Mouse (Mus musculus): ENCODE data around the gene Plekhm2.

Plekhm2 gene

DNA sequence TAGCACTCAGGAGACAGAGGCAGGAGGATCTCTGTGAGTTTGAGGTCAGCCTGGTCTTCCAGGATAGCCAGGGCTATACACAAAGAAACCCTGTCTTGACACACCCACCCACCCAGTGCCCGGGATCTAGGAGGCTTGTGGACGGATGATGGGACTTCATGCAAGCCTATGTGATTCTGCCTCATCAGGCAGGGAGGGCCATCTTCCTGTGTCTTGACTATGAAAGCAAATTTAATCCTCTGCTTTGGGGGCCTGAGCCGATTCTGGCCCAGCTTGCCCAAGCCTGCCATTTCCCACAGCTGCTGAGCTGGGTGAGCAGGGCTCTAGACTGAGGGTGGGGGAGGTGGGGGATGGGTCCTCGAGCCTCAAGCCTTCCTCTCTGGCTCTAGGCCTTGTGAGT, 60.8 kb downstream of the Plekhm2 start:
- DNase-seq (ENCODE audit: low spot score), result no peak

DNA sequence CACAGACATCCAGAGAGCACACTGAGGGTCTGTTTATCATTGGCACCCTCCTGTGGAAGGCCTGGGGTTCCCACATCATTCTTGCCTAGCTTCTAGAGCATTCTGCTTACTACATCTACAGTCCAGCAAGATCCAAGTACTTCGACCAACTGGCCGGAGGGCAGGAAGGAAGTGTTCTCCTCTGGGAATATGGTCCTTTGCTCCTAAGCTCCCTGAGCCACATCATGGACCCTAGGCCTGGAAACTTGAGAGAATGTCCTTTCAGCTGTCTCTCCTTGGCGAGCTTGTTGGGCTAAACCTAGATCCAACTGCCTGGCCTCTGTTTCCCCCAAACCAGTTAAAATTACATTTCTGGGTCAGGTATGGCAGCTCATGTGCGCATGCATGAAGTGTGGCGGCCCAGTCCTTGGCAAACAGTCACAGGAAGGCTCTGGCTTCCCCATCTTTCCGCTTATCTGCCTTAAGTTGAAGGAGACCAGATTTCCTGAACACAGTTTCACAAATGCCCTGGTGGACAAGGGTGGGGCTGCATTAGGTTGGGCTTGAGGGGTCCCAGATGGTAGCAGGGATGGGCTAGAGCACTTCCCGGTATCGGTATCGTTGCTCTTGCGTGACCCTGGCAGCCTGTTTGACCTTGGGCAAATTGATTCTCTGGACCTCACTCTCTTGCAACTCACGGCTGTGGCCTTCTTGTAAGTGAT, 62.0 kb downstream of the Plekhm2 start:
- DNase-seq (ENCODE audit: low spot score), result no peak

DNA sequence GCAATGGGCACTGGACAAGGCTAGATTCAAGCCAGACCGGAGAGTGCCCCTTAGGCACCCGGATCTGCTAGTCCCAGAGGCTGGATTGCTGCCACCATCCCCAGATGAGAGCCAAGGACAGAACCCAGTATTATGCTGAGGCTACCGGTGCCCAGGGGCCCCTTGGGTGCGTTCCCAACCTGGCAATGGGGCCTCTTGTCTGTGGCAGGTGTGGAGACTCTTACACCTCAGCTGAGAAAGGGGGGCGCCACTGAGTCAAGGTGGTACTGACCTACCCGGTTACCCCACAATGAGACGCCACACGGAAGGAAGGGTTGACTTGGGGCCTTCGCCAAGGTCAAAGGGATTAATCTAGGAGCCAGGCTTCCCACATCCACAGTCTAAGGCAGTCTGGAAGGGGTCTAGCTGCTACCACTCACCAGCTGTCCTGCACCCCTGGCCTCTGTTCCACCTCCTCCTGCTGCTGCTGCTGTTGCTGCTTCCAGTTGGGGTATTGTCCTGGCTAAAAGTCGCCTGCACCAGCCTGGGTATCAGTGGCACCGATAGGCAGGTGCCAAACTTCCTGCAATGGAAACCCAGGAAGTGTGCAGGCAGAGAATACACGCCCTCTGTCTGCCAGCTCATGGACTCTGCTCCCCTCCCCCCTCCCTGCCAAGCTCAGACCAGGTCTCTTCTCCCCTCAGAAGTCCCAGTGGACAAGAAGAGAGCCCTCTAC, 63.4 kb downstream of the Plekhm2 start:
- peak; percentile 68 for DNase-seq (ENCODE audit: low spot score)

DNA sequence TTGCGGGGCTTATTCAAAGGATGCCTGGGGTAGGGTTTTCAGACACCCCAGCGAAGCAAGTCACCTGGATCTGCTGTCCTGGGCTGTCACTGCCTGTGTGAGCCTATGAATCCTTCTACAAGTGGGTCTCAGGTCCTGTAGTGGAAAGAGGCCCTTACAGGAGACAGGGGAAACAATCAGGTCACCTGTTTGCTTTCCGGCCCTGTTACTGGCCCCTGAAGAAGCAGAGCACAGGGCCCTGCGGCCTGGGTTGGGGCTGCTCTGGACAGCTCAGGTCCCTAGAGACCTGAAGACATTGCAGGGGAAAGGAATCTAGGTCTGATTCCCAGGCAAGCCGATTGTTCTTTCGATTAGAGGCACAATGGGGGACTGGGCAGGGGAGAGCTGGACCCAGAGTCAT, 64.3 kb downstream of the Plekhm2 start:
- DNase-seq (ENCODE audit: low spot score), result no peak

DNA sequence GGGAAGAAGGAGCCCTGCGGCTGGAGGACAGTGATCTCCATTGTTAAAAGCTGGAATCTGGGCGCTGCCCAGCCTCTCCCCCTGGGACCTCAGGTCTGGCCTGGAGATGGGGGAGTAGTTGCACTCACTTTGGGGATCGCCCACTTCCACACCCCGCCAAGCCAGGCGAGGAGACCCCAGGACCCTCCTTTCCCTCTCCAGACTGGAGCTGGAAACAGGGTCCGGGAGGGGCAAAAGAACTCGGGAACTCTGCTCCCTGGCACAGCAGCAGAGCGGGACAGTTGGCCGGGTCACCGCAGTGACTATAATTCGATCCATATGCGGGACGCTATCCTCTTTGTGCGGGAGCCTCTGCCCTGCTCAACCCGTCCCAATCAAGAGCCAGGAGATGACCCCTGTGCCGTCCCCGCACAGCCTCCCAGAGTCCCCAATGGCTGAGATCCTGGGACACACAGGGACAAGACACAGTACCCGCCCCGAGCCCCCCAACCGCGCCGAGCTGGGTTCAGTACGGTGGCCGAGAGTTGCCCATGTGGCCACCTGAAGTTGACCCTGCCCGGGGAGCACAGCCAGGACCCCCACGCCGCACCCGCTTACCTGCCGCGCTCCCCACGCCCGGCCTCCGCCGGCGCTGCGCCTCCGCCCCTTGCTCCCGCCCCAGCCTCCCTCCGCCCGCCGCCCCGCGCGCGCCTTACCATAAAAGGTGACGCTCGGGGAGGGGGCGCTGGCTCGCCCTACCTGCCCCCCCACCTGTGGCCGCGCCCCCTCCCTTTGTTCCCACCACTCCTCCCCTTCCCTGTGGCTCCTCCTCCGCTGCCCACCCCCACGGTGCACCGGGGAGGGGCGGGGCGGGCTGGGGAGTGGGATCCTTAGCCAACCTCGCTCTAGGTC, 65.2 kb downstream of the Plekhm2 start:
- DNase-seq (ENCODE audit: low spot score), result no peak

DNA sequence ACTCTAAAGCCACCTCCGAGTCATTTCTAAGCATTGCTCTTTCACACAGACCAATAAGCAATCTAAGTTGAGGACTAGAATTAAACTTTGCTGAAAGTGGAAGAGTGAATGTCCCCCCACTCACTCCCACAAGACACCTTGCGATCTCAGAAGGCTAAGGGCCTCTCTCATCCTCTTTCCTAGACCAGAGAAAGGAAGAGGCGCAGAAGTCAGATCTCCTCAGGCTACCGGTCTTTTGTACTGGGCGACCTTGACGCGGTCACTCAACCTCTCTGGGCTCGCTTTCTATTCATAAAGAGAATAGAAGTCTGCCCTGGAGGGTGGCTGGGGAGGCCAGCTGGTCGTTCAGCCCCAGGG, 65.8 kb downstream of the Plekhm2 start:
- no peak for DNase-seq (ENCODE audit: low spot score)

DNA sequence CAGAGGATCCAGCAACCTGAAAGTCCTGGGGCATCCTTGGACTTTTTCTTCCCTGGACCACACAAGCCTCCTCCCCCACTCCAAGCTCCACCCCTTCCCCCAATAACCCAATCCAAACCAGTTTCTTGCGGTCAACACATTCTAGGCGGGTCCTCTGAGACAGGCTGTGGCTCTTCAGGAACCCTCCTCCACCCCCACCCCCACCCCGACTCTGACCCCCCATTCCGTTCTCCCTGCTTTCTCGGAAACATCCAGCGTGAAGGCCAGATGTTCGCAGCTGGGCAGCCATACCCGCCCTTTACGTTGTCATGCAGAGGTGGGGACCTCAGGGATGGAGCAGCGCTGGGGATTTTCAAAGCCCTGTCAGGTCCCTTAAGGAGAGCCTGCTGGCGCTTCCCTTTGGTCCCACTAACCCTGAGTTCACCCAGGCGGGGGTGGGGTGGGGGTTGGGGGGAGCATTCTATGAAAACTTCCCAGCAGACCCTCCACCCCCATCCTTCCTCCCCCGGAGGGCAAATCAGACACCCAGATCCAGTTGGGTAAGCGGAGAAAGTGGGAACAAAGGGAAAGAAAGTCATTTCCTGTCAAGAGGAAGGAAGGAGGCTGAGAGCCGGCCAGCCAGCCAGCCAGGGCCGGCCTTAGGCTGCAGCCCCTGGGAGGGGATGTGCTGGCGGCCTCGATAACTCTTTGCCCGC, 66.4 kb downstream of the Plekhm2 start:
- DNase-seq (ENCODE audit: low spot score), result peak; percentile 72

DNA sequence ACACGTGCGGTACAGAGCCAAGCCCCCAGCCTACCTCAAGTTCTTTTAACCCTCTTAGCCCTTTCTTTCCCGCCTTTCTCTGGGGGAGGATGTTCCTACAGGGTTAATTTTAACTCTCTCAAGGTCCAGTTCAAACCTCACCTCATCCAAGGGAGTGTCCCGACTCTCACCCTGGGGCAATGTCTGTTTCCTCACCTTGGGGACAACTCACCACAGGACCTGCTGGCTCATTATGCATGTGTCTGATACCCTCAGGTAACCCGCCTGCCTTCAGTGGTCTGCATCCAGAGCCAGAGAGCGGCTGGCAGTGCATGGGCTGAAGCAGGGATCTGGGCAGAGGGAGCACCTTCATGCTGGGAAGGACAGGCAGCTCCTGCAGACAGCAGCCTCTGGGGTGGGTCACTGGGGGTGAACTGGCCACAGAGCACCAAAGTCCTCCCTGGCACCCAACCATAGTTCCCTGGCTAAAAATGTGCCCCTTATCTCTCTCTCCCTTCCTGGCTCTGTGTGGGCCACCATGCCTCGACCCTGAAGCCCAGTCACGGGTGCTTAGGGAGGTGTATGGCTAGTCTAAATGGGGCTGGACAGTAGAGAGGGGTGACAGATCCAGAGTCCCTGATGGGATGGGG, 67.9 kb downstream of the Plekhm2 start:
- no peak for DNase-seq (ENCODE audit: low spot score)

DNA sequence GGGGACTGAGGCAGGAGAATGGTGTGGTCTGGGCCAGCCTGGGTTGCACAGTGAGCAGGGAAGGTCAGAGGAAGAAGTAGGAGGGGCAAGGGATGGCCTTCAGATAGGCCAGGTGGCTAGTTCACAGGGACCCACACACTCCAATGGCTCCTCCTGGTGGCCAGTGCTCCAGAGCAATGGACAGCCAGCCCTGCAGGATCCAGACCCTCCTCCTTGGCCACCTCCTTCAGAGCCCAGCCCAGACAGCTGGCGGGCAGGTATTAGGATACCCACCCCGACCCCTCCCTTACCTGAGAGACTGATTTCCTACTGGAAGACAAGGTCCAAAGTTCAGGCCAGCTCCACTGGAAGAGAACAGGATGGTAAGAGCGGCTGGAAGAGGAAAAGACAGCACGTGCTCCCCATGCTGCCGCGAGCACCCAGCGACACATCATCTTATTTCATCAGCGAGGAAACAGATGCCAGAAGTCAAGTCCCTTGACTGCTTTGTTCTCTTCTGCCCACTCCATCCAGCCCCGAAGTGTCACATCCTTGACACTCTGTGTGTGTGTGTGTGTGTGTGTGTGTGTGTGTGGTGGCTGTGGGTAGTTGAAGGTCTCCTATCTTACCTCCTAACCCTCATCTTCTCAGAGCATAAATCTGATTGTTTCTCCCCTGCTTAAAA, 69.0 kb downstream of the Plekhm2 start:
- no peak for DNase-seq (ENCODE audit: low spot score)

DNA sequence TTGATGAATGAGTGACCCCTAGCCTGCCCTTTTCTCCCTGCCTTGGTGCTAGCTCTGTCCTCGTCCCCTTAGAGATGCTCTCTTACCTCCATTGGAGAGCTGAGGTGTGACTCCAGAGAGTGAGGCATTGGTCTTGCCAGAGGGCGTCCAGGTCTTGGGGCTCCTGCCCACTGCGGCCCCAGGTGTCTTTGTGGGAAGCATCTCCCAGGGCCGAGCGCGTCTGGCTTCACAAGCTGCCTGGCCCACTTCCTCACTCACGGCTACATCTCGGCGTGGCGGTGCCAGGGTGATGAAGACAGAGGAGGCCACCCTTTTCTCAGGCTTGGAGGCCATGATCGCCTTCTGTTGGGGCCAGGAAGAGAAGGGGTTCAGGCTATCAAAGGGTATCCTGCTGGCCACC, 69.6 kb downstream of the Plekhm2 start:
- no peak for DNase-seq (ENCODE audit: low spot score)

DNA sequence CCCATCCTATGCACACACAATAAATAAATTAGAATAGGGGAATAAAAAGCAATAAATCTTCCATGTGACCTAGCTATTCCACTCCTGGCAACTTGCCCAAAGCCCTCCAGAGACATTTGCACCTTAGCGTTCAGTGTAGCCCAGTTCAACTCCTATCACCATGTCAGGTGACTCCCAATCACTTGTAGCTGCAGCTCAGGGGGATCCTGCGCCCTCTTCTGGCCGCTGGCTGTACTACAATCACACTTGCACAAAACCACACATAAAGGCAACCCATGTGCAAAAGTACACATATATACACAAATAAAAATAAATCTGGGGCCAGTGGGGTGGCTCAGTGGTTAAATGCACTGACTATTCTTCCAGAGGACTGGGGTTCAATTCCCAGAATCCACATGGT, 73.2 kb downstream of the Plekhm2 start:
- DNase-seq (ENCODE audit: low spot score), result peak; percentile 75

DNA sequence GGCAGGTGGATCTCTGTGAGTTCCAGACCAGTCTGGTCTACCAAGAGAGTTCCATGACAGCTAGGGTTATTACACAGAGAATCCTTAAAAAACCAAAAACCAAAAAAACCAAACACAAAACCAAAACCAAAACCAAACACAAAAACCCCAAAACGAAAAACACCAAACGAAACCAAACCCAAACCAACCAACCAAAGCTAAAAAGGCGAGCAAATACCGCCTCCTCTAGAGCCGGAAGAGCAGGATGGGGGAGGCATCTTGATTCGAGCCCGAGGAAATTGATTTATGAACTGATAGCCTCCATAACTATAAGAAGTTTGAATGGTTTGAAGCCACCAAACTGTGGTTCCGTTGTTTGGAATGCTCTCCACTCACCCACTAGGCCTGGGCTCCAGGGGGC, 80.8 kb downstream of the Plekhm2 start:
- DNase-seq (ENCODE audit: low spot score), result no peak

DNA sequence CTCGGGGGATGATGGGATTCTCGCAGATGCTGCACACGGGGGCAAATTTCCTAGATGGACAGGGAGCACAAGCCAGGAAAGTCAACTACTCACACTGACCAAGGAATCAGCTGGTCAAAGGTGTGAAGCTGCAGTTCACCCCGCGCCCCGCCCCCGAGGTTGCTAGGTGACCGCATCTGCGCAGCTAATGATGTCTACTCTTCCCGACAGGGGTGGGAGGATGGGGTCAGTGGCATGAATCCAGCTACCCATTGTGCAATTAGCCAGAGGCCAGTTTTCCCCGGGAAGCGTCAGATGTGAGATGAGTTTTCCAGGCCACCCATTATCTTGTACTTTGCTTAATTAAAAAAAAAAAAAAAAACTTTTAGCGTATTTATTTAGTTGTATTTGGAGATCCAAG, 83.6 kb downstream of the Plekhm2 start:
- DNase-seq (ENCODE audit: low spot score), result no peak

DNA sequence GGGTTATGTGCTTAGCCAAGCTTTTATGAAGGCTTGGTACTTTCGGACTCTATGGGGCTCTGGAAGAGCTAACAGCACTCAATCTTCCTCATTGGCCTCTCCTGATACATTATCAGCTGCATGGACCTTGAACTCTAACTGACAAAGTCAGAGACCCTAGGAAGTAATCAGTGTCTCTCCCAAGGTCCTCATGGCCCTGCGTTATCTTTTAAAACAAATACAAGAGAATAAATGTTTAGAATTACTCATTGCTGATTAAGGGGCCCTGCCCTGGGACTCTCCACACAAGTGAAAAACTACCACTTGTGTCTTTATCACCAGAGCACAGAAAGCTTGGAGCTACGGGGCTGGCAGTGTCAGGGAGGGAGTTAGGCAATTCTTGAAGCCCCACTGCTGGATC, 85.9 kb downstream of the Plekhm2 start:
- DNase-seq (ENCODE audit: low spot score), result no peak

DNA sequence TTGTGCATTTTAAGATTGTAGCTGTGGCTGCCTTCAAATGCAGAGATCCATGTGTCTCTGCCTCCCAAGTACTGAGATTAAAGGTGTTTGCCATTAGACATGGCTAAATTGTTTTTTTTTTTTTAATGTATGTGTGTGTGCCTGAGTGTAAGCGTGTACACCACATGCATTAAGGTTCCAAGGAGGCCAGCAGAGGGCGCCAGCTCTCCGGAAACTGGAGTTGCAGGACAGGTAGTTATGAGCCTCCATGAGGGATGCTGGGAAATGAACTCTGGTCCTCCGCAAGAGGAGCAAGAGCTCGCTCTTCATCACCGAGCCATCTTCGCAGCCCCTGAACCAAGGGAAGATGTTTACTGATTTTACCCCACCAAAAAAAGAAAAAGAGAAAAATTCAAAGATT, 87.8 kb downstream of the Plekhm2 start:
- no peak for DNase-seq (ENCODE audit: low spot score)

DNA sequence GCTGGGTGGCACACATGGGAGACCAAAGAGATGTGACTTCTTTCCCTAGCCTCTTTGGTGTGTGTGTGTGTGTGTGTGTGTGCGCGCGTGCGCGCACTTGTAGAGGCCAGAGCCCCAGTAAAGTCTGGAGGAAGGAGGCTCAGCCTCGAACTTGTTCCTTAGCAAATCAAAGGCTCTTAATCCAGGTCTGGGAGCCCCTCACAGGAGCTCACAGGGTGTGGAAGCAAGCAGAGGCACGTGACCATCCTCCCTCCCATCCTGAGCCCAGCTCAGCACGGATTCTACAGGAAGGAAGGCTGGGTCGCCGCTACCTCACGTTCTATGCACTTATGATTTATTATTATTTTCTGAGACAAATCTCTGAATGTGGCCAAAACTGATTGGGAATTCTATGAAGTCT, 88.3 kb downstream of the Plekhm2 start:
- no peak for DNase-seq (ENCODE audit: low spot score)

Measured in testis, postnatal 10 days (tissue).